Mouse (Mus musculus) layer of hippocampus, adult 9-11 months (tissue): Measurements from ENCODE around the gene Psmb11.
"Not testable (repeated sequence)": the region's sequence is repeated elsewhere in the genome, so short reads cannot be mapped to it uniquely, and the experiment has no call there.

Source experiments
- DNase-seq: peaks from one replicate; pipeline ENCODE4 v3.0.0; 2022

The Psmb11 gene

GRCm38 (mm10) chr14:54603686-54604085 is 17.5 kb upstream of the Psmb11 start:
- no peak for DNase-seq

GRCm38 (mm10) chr14:54605752-54606321 is 15.4 kb upstream of the Psmb11 start, which contains the start of gene 4931414P19Rik:
Gene 4931414P19Rik (minus strand): TSS chr14:54605993.
- peak; percentile 50 for DNase-seq

- no peak for DNase-seq
Measured at GRCm38 (mm10) chr14:54607226-54607625, 14.0 kb upstream of the Psmb11 start.

GRCm38 (mm10) chr14:54609245-54609644 is 12.0 kb upstream of the Psmb11 start:
- no peak for DNase-seq

- no peak for DNase-seq
Measured at GRCm38 (mm10) chr14:54609962-54610361, 11.3 kb upstream of the Psmb11 start.

- DNase-seq = peak; percentile 86
Measured at GRCm38 (mm10) chr14:54610648-54611047, 10.6 kb upstream of the Psmb11 start.

GRCm38 (mm10) chr14:54614130-54614529 is 7.1 kb upstream of the Psmb11 start:
- not testable (repeated sequence) for DNase-seq

- no peak for DNase-seq
Measured at GRCm38 (mm10) chr14:54616226-54616825, 4.9 kb upstream of the Psmb11 start.

- no peak for DNase-seq
Measured at GRCm38 (mm10) chr14:54617152-54617896, 3.9 kb upstream of the Psmb11 start.

GRCm38 (mm10) chr14:54617897-54618365 is 3.3 kb upstream of the Psmb11 start, which contains the start of gene Psmb5:
Gene Psmb5 (minus strand): TSS chr14:54618022.
- DNase-seq = peak; percentile 91

- no peak for DNase-seq
Measured at GRCm38 (mm10) chr14:54623334-54623733, 2.1 kb downstream of the Psmb11 start.

GRCm38 (mm10) chr14:54624976-54625375 is 3.7 kb downstream of the Psmb11 start:
- no peak for DNase-seq

GRCm38 (mm10) chr14:54628103-54628502 is 6.9 kb downstream of the Psmb11 start:
- no peak for DNase-seq

- DNase-seq = no peak
Measured at GRCm38 (mm10) chr14:54629797-54630196, 8.6 kb downstream of the Psmb11 start.

- DNase-seq = no peak
Measured at GRCm38 (mm10) chr14:54630583-54631239, 9.5 kb downstream of the Psmb11 start.

GRCm38 (mm10) chr14:54631240-54631599 is 10.0 kb downstream of the Psmb11 start:
- no peak for DNase-seq

GRCm38 (mm10) chr14:54632252-54632651 is 11.0 kb downstream of the Psmb11 start:
- DNase-seq = no peak

GRCm38 (mm10) chr14:54634182-54634581 is 12.9 kb downstream of the Psmb11 start:
- no peak for DNase-seq

GRCm38 (mm10) chr14:54636954-54637353 is 15.7 kb downstream of the Psmb11 start:
- no peak for DNase-seq

GRCm38 (mm10) chr14:54638210-54638609 is 17.0 kb downstream of the Psmb11 start:
- no peak for DNase-seq

- no peak for DNase-seq
Measured at GRCm38 (mm10) chr14:54640121-54640520, 18.9 kb downstream of the Psmb11 start.

- no peak for DNase-seq
Measured at GRCm38 (mm10) chr14:54640946-54641304, 19.7 kb downstream of the Psmb11 start, which contains the start of gene Gm17606. Gene Gm17606 (plus strand): TSS chr14:54640952.

- DNase-seq = peak; percentile 86
Measured at GRCm38 (mm10) chr14:54641305-54641969, 20.2 kb downstream of the Psmb11 start, which contains the start of gene Cdh24. Gene Cdh24 (minus strand): TSS chr14:54641364.
